Mouse (Mus musculus) ovary, postnatal 36 days (tissue): ENCODE data around the gene Sh2d1b2.
"Not testable (repeated sequence)": the region's sequence is repeated elsewhere in the genome, so short reads cannot be mapped to it uniquely, and the experiment has no call there.

Experiments used
- DNase-seq: peaks from one replicate; pipeline ENCODE4 v3.0.0; 2022; ENCODE audit warnings: low spot score, mixed read lengths

Sh2d1b2 gene

DNA sequence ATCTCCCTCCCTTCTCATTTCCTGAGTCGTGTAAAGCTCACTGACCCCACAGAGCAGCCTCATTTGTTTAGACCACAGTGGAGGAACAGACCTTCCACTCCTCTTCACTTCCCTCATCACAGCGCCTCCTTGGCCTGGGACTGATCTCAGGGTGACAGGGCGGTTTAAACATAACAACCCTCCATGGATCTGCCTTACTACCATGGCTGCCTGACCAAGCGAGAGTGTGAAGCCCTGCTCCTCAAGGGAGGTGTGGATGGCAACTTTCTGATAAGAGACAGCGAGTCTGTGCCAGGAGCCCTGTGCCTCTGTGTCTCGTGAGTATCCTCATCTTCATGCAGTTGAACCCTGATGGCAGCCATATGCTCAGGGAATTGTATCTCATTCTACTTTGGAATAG lies at the start of gene Sh2d1b2:
Gene Sh2d1b2 (plus strand): TSS at position 62 of the 400 bp plus-strand sequence.
- DNase-seq = not testable (repeated sequence)

DNA sequence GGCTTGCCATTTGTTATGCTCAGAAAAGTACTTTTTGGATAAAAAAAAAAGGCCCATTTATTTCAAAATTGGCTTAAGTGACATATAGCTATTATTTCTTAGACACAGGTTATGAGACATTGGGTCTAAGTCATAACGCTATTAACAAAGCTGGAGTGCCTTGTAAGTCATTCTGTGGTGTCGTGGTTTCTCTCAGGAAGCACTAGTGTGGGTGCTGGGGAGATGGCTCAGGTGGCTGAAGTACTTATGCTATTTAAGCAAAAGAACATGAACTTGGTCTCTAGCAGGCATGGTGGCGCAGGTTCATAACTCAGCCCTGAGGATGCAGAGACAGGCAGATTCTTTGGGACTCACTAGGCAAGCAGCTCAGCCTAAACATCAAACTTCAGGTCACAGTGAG lies 47.4 kb upstream of the Sh2d1b2 start:
- no peak for DNase-seq

DNA sequence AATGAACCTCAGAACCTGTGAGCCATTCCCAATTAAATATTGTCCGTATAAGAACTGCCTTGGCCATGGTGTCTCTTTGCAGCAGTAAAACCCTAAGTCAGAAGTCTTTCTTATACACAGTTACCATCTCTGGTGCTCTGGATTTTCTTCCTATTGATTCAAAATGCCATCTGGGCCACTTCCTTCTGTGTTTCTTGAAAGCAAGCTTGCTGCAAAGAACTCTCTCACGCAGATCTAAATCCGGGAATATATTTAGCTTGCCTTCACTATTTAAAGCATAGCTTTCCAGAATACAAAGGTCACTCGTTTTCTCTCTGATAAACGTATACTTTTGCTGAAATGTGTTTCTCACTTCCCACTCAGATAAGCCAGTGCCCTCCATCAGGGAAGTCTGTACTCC lies 46.0 kb upstream of the Sh2d1b2 start:
- DNase-seq = no peak

DNA sequence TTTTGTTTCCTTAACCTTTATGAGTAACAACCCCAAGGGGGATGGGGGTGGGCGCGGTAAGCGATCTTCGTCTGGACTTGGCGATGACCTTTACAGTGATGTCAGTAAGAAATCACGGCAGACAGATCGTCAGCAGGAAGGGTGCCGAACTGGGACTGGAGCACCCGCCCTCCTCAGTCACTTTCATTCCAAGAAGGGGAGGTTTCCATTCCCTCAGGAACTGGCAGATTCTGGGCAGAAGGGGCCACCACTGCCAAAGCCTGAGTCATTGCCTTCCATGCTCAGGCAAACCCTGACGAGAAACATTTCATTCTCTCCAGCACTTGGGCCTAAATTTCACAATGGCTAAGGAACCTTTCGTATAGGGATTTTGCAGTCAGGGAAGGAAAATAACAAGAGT lies 43.9 kb upstream of the Sh2d1b2 start:
- DNase-seq = peak; percentile 24

DNA sequence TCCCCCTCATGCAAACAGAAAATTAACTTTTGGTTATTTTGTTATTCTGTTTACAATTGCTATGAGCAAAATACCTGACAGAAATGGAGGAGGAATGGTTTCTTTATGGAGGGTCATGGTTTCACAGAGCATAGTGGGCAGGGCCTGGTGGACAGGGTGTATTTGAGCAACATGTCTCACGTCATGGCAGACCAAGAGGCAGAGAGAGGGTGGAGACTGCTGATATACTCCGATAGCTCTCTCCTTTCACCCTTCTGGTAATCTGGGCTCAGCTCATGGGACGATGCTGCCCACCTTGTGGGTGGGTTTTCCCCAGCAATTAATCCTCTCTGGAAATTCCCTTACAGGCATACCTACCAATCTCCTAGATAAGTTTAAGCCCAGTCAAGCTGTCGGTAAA lies 42.3 kb upstream of the Sh2d1b2 start:
- DNase-seq = no peak

DNA sequence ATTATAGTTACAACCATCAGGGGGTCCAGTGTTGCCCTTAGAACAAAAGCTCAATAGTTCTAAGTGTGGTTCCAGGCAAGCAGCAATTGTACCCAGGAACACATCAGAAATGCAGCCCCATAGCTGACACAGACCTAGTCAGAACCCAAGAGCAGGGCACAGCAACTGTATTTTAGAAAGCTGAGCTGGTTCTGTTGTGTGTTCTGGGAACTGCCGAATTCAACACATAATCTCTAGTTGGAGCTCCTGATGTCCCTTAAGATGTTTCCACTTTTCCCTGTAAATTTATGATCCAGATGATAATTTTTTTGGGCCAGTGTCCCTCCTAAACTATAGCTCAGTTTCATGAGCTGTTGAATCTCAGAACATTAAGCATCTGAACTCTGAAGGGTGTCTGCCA lies 40.6 kb upstream of the Sh2d1b2 start:
- DNase-seq = no peak

DNA sequence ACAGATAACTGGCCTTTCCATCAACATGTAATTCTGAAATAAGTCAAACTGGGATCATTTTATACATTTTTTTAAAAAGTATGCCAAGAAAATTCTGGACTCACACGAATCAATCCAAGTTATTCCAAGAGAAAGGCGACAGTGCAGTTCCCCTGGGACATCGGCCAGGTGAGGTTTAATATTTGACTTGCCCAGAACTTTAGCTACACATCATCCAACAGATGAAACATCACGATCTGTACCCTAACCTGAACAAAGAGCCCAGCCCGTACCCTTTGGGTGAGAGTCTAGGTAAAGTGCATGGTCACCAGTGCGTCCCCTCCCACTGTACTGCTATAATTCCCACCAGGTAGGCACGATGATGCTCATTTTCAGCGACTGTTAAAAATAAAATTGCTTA lies 36.3 kb upstream of the Sh2d1b2 start:
- no peak for DNase-seq

DNA sequence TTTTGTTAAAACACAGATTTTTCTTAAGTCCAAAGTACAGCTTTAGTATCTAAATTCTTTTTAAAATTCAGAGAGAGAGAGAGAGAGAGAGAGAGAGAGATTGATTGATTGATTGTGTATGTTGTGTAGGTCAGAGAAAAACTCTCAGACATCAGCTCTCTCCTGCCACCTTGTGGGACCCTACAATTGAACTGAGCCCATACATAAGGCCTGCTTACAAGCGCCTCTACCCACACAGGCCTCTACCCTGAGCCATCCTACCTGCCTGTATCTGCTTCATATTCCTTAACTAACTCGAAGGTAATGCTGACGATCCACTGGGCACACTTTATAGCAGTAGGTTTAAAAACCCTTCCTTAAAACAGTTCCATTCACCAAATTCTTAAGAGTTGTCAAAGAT lies 32.2 kb upstream of the Sh2d1b2 start:
- no peak for DNase-seq

DNA sequence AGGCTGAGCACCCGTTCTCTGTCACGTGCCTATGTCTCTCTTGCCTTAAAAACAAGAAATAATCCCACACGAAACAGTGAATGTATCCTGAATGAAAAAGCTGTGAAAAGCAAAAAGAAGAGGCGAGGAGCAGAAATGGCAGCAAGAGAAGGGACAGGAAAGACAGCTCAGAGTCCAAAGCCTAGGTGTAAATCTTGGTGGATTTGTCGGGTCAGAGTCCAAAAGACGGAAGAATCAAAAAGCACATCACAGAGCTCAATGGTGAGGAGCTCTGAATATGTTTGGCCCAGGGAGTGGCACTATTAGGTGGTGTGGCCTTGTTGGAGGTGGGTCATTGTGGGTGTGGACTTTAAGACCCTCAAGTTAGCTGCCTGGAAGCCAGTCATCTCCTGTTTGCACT lies 26.2 kb upstream of the Sh2d1b2 start:
- DNase-seq = no peak

DNA sequence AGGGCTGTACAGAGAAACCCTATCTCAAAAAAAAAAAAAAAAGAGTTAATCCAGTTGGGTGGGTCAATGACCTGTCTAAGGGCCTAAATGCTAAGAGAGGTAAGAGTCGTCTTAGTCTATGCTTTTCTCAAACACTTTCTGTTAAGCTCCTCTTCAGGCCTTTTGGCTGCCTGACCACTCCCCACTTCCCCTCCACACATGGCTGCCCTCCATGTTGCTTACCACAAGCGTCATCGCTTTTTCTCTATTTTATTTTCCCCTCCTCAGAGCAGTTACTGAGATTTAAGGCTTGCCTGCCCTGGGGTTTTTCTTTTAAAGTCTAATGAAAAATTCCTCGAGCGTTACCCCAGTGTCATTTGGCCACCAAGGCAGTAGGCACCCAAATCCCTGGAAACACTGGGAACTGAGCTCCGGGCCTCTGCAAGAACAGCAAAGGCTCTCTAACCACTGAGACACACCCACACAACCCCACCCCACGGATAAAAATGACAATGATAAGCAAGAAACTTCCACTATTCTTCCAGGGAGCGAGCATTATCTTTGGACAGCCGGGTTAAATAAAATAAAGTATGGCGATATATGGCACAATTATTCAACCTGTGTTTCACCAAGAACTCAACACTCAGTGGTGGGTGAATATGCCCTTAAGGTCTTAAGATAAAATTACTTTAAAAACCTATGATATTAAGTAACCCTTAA lies 19.2 kb upstream of the Sh2d1b2 start:
- DNase-seq = no peak

DNA sequence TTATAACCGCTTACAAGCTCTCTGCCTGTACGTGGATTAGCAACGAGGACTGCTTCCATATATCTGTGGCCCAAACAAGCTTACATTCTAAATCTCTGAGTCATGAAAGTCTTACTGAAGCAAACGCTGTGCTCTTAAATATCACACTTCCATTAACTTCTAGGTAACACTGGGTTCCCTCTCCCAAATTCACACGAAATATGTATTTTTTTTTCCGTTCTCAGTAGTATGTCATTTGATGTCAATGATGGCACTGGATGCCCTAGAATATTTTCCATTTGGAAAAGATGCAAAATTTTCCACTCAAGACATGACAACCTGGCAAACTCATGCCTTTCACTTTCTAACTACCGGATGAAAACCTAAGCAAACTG lies 18.2 kb upstream of the Sh2d1b2 start:
- DNase-seq = no peak

DNA sequence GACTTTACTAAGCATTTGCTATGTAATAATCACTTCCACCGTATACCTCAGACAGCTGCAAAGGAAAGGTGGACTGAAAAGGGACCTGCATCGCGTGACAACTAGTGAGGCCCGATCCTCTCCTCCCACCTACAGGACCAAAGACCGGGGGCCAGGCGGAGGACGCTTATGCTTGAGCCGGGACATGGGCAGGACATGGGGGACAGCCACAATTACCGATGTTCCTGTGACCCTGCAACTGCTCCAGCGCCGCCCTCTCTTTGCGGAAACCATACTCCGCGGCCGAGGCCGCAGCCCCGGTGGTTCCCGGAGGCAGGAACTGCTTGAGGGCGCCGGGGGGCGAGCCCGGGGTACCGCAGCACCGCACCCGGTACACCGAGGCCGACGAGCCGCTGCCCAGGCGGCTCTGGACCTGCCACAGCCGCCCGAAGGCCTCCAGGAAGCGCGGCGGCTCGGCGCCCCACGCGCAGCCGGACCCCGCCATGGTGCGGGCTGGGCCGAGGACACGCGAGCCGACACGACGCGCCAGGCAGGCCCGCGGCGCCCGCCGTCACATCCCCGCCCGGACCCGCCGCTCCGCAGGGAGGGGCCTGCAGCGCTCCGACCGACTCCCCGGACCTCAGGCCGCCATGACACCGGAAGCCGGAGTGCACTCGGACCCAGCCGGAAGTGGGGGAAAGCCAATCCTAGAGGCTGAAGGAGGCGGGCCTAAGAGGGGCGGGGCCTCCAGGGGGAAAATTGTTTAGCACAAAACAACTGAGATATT lies 17.6 kb upstream of the Sh2d1b2 start, which contains the start of gene Uhmk1:
Gene Uhmk1 (minus strand): TSS at position 641 of the 766 bp plus-strand sequence.
- DNase-seq = peak; percentile 87

DNA sequence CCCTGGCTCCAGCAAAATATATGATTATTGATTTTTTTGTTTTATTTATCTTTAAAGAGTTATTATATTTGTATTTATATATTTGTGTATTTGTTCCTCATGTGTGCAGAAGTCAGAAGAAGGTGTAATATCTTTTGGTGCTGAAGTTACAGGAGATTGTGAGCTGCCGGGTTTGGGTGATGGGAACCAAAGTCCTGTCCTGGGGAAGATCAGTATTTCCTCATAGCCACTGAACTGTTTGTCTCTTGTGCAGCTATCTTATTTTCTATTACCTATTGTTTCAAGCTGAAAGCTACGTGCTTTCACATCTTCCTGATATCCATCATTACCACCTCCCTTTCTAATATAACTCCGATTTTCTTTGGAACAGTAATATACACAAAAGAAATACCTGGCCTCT lies 17.0 kb upstream of the Sh2d1b2 start:
- DNase-seq = no peak

DNA sequence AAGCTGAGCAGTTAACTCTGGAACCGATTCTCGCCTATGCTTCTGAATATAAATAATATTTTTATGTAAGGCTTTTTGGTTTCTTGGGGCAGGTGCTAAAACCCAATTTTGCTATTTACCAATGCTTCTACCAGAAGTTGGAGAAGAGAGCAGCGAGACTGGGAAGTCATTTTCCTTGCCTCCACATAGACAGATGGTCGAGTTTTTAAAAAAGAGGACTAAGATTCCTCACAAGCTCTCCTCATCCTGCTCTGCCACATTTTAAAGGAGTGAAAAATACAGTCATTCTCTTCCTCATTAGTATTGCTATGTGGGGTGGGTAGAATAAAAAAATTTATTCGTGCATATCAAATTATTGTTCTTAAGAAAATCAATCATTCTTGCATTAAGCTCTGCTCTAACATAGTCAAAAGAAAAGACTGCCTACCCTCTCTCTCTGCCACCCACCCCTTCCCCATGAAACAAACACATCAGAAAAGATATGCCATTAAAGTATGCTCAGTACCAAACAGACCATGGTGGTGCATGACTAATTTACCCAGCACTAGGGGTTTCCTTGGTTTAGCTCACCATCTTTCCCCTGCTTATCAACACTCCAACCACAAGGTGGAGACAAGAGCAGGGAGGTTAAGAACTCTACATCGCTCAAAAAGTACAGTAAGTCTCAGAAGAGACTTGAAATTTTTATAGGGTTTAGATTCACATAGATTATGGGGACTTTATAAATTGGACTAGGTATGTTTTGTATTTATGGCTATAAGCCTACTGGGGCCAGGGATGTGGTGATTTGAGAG lies 14.3 kb upstream of the Sh2d1b2 start:
- no peak for DNase-seq

DNA sequence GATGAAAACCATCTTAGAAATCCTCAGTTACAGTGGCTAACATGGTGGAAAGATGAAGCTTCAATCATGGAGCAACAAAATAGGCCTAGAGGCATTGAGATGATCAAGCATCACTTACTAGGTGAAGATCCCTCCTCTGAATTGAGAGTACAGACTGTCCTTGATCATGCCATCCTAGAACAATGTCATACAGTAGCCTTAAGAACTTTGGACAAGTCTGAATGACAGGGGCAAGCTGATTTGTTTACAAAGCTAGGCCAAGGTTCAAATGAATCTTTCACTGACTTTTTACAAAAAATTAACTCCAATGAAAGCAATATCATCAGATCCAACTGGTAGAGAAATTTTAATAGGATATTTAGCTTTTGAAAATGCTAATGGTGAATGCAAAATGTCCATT lies 12.2 kb upstream of the Sh2d1b2 start:
- DNase-seq = no peak

DNA sequence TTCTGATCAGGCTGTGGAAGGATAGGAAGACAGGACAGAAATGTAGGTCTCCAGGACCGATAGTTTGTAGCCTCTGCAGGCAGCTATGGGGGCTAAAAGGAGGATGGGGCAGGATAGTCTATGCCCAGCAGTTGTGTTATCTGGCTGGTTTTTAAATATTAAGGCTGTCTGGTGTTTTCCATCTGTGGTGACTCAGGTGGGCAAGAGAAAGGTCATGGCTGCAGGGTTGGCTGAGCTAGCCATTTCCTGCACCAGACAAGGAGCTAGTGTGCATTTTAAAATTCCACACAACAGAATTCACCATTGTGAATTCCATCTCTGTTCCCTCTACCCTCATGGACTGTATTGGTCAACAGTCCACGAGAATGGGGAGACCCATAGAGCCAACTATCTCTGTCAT lies 9.3 kb upstream of the Sh2d1b2 start:
- DNase-seq = no peak

DNA sequence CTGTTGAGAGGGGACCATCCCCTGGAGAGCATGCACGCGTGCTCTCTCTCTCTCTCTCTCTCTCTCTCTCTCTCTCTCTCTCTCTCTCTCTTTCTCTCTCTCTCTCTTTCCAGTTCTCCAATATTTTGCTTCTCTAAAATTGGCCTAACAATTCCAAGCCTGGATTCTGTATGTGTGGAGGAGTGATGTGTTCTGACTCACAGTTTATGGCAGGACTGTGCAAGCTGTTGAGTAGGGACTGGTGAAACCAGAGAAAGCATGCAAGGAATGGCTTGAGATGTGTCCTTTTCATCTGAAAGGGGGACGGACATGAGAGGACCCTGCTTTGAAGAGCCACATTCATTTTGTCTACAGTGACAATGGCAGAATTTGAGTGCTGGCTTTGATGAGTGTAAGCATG lies 12.5 kb downstream of the Sh2d1b2 start:
- DNase-seq = no peak

DNA sequence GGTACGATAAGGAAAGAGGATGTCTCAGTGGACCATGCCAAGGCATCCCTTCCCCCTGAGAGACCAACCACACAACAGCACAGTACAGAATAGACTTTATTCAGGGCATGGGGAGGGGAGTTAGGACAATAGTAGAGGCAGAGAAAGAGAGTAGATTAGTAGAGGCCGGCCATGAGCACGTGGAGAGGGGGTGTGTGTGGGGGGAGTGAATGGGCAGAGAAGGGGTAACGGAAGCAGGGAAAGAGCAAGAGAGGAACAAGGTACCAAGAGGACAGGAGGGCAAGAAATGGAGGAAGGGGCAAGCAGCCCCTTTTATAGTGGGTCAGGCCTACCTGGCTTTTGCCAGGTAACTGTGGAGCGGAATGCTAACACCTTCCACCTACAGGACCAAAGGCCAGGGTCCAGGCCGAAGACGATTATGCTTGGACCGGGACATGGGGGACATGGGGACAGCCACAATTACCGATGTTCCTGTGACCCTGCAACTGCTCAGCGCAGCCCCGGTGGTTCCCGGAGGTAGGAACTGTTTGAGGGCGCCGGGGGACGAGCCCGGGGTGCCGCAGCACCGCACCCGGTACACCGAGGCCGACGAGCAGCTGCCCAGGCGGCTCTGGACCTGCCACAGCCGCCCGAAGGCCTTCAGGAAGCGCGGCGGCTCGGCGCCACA lies 22.5 kb downstream of the Sh2d1b2 start:
- no peak for DNase-seq

DNA sequence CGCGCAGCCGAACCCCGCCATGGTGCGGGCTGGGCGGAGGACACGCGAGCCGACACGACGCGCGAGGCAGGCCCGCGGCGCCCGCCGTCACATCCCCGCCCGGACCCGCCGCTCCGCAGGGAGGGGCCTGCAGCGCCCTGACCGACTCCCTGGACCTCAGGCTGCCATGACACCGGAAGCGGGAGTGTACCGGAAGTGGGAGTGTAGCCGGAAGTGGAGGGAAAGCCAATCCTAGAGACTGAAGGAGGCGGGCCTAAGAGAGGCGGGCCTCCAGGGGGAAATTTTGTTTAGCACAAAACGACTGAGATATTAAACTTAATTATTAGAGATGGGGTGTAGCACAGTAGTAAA lies 23.0 kb downstream of the Sh2d1b2 start:
- peak; percentile 79 for DNase-seq

DNA sequence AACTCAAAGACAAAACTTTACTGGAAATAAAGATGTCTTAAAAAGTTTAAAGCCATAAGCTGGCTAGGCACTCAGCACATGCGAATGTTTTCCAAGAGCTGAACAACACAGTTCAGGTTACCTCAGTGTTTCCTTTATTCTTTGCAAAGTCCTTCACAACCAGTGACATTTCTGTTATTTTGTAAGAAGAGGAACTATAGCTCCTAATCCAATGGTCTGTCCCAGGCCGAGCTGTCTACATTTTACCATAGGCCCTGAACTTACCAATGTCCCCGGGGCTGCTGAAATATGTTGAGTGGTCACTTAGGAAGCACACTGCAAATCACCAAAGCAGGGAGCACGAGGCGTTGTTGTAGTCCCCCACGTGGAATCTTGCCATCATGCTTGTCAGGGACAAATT lies 37.7 kb downstream of the Sh2d1b2 start:
- DNase-seq = no peak

DNA sequence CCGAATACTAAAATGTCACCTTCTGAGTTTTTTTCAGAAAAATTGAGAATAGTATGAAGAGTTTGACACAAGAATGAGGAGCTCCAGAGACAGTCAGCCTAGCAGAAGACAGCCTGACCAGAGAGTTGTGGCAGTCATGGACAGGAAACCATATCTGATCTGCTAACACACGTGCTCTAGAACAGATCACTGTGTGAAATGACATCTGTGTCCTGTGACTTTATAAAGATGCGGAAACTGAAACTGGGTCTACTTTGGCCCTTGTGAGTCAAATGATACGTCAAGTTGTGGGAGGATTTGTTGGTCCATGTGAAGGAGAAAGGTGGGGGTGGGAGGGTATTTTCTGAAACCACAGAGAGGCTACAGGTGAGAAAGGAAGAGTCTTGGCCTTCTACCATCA lies 38.1 kb downstream of the Sh2d1b2 start:
- no peak for DNase-seq

DNA sequence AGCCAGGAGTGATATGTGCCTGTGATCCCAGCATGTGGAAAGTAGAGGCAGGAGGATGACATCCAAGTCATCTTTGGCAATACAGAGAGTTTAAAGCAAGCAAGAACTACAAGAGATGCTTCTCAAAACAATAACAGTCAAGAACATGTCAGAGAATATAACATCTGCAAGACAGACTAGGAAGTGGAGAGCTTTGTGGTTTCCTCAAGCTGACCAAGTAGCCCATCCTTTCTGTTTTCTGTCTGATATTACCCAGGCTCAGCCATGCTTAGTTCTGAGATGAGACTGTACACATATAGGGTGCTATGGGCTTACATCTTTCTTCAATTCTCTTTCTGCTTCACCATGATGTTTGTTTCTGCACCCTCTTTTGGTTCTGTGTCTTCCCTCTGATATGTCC lies 40.7 kb downstream of the Sh2d1b2 start:
- no peak for DNase-seq

DNA sequence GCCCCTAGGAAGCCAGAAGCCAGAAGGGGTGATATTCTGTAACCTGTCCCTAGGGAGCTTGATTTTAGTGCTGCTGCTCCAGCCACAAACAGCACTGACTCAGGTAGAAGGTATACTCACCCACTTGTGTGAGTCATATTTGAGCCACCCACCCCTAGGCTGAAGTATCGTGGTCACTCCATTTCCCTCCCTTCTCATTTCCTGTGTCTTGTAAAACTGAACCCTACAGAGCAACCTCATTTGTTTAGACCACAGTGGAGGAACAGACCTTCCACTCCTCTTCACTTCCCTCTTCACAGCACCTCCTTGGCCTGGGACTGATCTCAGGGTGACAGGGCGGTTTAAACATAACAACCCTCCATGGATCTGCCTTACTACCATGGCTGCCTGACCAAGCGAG lies 44.5 kb downstream of the Sh2d1b2 start, which contains the start of gene Sh2d1b1:
Gene Sh2d1b1 (plus strand): TSS at position 305 of the 400 bp plus-strand sequence.
- DNase-seq = no peak
